Mouse (Mus musculus): Measurements from ENCODE around the gene Pten. TPM values are rescaled to one million over a fixed set of nuclear protein-coding genes. Genes with fewer than 3 reads are reported as not detected.
A peak's percentile ranks its signal among the peaks of the same experiment; 100 is the strongest.
"Not testable (repeated sequence)": the region's sequence is repeated elsewhere in the genome, so short reads cannot be mapped to it uniquely, and the experiment has no call there.

Pten gene
- total RNA-seq, 2 experiments from 2014 or later = 73.4 to 83.9 TPM

GRCm38 (mm10) chr19:32808690-32809089 is 51.4 kb downstream of the Pten start:
- DNase-seq = no peak

GRCm38 (mm10) chr19:32809117-32809516 is 51.8 kb downstream of the Pten start:
- DNase-seq = no peak

GRCm38 (mm10) chr19:32818759-32819158 is 61.5 kb downstream of the Pten start:
- DNase-seq = no peak

- not testable (repeated sequence) for DNase-seq
These were observed 65.7 kb downstream of the Pten start for GRCm38 (mm10) chr19:32822959-32823358.

- DNase-seq = no peak
These were observed 69.3 kb downstream of the Pten start for GRCm38 (mm10) chr19:32826616-32827015.

GRCm38 (mm10) chr19:32829871-32830270 is 72.6 kb downstream of the Pten start:
- DNase-seq = no peak

GRCm38 (mm10) chr19:32831286-32831685 is 74.0 kb downstream of the Pten start:
- DNase-seq = no peak

GRCm38 (mm10) chr19:32840491-32840890 is 83.2 kb downstream of the Pten start:
- DNase-seq = no peak

GRCm38 (mm10) chr19:32844486-32844885 is 87.2 kb downstream of the Pten start:
- no peak for DNase-seq

- no peak for DNase-seq
These were observed 90.7 kb downstream of the Pten start for GRCm38 (mm10) chr19:32848041-32848440.

- no peak for DNase-seq
These were observed 95.0 kb downstream of the Pten start for GRCm38 (mm10) chr19:32852306-32852705.

- no peak for DNase-seq
These were observed 104.6 kb downstream of the Pten start for GRCm38 (mm10) chr19:32861675-32862575.

GRCm38 (mm10) chr19:32866765-32867164 is 109.5 kb downstream of the Pten start:
- DNase-seq = no peak

- DNase-seq = no peak
These were observed 110.0 kb downstream of the Pten start for GRCm38 (mm10) chr19:32867181-32867897.

- DNase-seq = no peak
These were observed 111.3 kb downstream of the Pten start for GRCm38 (mm10) chr19:32868560-32868959.

- DNase-seq = peak in 1 of 2 experiments; percentile 28
These were observed 111.9 kb downstream of the Pten start for GRCm38 (mm10) chr19:32869053-32869680.

GRCm38 (mm10) chr19:32873904-32874637 is 116.8 kb downstream of the Pten start:
- no peak for DNase-seq

Other genes starting within 250 kb of the Pten start
- 10 to 100 TPM; 12.6 to 13.2 TPM for gene Papss2, start 161.7 kb upstream of the Pten start, total RNA-seq (2021)
- gene Atad1, start 17.7 kb upstream of the Pten start, total RNA-seq (2021) = 10 to 100 TPM; 66.0 to 88.3 TPM